Mouse (Mus musculus) right cerebral cortex, postnatal 36 days (tissue): ENCODE data around the gene Sgms1.

Experiments used
- DNase-seq, 2 experiments: peaks; one replicate each; pipeline ENCODE4 v3.0.0; 2022; ENCODE audit warnings: low spot score in 2 of 2, mixed read lengths in 1 of 2

The Sgms1 gene

GRCm38 (mm10) chr19:32243246-32243645, 146.3 kb downstream of the Sgms1 start:
- no peak for DNase-seq

DNA sequence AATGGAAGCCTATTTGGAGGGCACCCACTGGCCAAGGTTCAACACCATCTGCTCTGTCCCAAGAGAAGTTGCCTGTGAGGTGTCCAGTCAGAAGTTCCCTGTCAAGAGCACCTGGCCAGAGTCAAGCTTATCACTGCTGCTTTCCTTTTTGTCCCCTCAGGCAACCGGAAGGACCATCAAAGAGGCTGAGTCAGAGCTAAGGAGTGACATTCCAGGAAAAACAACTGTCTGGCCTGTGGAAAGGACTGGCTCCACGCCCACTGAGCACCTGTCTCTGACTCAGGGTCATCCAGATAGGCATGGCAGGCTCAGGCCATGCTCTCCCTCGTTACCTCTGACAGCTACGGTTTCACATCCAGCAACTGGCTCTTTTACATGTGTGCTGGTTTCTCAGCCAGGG, 147.4 kb downstream of the Sgms1 start:
- no peak for DNase-seq

GRCm38 (mm10) chr19:32240417-32240990, 149.0 kb downstream of the Sgms1 start:
- no peak for DNase-seq

- DNase-seq, result no peak
Measured at GRCm38 (mm10) chr19:32239925-32240324, 149.6 kb downstream of the Sgms1 start.

- no peak for DNase-seq
Measured at GRCm38 (mm10) chr19:32239459-32239792, 150.1 kb downstream of the Sgms1 start.

DNA sequence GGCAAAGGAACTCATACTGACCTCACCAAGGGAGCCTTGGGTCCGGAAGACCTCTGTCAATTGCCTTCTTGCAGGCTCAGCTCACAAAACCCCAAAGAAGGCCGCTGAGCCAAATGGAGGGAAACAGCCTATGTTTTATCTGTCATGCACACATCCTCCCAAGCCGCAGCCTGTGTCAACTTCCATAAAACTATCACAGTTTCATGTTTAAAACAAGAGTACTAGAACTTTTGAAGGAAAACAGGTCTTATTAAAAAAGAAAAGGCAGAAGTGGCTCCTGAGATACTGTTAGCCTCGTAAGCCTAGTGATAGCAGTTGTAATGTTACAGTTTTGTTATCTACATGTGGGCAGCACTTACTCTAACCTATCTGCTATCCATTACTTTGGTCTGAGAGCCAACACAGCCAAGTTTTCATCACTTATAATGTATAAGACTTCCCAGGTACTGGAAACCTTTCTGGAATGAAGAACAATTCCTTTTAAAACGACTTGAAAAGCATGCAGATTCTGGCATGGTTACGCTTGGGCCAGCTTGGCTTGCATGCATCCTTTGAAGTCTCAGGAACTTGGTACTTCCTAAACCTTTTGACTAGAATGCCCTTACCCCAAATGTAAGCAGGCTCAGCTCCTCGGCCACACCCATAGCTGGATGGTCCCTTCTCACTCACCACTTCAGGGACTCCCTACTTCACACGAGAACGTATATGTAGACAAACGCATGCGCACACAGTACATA, 150.6 kb downstream of the Sgms1 start:
- DNase-seq, result no peak

DNA sequence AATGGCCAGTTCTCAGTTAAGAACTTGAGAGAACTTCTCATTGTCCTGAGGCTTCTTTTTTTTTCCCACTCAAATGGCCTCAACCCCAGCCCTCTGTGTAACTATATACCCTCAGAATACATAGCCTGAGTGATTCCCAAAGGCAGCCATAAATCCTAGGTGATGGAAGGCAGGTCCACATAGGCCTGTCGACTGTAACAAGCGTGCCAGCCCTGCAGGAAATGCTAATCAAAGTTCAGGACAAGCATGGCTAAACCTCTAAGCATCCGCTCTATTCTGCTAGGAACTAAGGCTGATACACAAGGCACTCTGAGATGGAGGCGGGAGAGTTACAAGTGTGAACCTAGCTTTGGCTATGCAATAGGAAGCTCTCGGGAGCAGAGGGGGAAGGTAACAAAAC, 151.8 kb downstream of the Sgms1 start:
- no peak for DNase-seq

GRCm38 (mm10) chr19:32237173-32237583, 152.3 kb downstream of the Sgms1 start:
- DNase-seq, result no peak

GRCm38 (mm10) chr19:32234717-32235434, 154.6 kb downstream of the Sgms1 start:
- no peak for DNase-seq

DNA sequence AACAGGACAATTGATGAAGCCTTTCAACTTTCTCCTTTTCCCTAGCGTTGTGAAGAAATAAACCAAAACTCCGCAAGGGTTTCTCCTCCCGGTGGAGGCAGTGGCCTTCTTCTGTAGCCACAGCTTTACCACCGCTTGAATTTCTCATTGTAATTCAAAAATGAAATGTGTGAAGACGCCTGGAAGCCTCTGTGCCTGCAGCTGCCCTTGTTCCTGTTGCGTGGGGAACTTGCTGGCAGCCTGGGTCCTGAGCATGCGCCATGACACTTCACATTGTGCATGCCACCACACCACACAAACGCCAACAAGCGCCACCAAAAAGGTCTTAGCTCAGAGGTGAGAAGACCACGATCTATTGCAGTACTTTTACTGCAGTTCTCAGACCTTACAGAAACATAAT, 158.2 kb downstream of the Sgms1 start:
- DNase-seq, result no peak

DNA sequence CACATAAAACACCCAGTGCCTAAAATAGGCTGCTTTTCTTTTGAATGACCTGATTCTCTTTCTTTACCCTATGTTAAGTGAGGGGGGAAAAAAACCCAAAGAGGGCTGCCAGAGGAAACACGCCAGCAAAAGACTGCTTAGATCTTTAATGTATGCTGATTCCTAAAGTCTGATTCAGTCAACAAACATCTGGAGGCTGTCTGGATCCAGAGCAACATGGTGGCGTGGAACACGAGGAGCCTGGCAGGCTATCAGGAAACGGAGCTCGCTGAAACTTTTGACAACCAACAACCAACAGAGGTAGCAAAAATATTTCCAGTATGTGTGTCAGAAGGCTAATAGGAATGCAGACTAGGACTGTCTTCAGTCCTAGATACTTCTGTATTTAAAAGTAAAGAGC, 158.7 kb downstream of the Sgms1 start:
- no peak for DNase-seq

DNA sequence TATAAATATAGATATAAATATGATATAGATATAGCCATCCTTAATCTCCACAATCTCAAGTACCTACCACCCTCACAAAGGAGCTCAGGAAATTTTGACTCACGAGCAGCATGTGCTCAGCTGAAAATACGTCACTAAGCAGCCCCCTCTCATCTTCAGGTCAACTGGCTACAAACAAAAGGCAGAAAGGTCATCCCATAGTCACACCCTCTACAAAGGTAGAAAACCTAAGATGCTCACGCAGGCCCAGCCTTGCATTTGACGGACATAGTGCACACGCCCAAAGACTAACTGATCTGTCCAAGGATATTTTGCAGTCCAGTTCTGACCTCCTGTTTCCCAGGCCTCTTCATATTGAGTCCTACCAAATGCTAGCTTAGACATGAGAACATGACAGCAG, 159.2 kb downstream of the Sgms1 start:
- DNase-seq, result no peak

DNA sequence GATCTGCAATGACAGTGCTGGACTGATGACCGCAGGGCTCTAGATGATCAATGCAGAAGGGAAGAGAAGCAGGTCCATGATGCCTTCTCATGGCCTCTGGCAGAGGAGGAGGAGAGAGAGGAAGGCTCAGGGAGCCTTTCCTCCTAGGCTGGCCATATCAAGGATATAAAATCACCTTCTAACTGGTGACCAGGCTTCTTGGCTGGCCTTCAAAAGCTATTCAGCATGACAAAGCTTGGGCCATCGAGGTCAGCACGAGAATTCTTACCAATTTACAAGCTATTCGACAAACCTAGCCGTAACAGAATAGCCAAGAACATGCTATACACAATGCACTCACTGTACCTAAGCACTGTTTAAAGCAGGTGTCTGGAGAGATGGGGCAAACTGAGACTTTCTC, 159.7 kb downstream of the Sgms1 start:
- DNase-seq, result no peak

GRCm38 (mm10) chr19:32227175-32227574, 162.3 kb downstream of the Sgms1 start:
- no peak for DNase-seq

DNA sequence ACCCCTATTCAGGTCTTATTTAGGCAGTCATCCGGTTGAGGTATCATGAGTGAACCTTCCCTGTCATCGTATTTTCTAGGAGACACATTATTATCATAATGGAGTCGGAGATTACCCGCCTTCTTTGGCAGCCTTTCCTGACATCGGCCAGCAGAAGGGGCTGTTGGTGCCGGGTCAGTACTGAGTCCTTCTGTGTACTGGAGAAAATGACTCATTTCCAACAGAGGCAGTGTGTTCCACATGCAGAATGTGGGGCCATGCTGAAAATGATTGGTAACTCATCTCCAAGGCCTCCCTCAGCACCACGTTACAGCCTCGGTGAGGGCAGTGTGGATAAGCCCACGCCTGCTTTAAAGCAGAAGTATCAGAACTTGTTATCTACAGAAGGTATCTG, 164.4 kb downstream of the Sgms1 start:
- no peak for DNase-seq

DNA sequence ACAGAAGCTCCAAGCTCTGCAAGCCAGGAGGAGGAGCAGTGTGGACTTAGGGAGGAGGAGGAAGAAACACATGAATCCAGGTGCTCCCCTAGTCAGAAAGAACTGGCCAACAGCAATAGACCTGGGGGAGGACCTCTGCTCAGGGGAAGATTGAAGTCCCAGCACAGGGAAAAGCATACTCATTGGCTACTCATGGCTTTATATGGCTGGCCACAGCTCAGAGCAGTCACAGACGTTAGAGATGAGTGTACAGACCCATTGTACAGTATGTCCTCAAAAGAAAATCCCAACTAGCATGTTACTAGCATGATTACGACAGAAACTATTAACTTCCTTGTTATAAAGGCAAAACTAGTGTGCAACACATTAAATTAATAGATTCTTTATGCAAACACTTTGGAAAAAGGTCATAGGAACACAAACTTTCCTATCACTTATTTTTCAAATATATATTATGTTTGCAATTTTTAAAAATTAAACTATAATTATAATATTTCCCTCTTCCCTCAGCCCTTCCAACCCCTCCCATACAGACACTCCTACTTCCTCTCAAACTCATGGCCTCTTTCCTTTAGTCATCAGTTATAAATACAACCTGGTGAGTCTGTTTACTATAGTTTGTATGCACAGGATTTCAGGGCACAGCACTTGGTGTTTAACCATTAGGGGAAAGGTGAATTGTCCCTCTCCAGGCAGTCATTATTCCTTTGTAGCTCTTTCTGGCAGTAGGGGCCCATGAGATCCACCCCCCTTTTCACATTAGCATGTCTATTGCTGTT, 165.0 kb downstream of the Sgms1 start:
- no peak for DNase-seq

GRCm38 (mm10) chr19:32223751-32224174, 165.8 kb downstream of the Sgms1 start:
- DNase-seq, result no peak

- DNase-seq, result no peak
Measured at GRCm38 (mm10) chr19:32222083-32222482, 167.4 kb downstream of the Sgms1 start.

DNA sequence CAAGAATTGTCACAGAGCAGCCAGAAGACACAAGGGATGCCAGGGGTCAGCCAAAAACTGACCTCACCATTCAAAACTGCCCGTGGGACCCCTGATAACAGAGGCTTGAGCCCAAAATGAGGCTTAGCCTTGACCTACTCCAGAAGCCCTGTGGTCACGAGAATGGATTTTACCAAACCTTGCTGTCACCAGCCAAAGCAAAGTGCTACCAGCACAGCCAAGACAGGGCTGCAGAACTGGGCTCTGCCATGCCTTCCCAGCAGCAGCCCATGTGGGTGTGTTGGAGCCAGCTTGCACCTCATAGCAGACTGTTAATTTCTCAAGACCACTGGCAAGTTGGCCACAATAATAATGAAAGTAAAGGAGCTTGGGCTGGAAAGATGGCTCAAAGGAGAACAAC, 168.5 kb downstream of the Sgms1 start:
- DNase-seq, result no peak

DNA sequence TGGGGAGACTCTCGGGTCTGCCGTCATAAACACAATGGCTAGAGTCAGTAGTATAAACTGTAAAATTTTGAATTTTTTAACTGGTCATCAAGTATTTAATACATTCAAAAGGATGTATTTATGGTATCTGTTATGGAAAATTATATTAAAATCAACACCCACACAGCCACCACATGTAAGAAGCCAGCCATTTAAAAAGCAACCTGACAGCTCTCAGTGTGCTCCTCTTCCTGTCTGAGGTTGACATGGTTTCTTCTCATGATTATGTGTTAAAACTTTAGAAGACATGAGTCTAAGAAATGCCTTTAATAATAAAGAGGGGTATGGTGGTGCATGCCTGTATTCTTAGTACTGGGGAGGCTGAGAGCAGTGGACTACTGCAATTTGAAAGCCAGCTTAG, 172.8 kb downstream of the Sgms1 start:
- no peak for DNase-seq

GRCm38 (mm10) chr19:32214905-32215806, 174.4 kb downstream of the Sgms1 start:
- DNase-seq, result no peak
